ENCODE assay signal across 25 mouse cellular contexts in the genomic region with DNA sequence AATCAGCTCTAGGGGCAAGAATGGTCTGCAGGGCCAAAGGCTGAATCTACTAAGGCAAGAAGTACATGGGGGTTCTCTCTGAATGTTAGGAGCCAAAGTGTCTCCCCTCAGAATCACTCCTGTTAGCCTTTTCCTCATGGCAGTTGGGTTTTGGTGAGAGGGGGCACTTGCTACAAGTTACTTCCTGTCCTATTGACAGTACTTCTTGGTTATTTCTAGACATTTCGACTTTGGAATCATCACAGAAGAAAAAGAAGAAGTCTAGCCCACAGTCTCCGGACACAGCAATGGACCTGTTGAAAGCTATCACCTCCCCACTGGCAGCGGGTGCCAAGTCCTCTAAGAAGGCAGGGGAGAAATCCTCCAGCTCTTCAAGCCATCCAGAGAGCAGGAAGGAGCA.
"Had no signal": no experiment of that assay in that cellular context is flagged by ENCODE, and none has a peak within 500 bp of the region (broad histone marks: within the 10 kb centered on the region; RNA-seq: fewer than 3 reads in every experiment).

No protein-coding gene starts in this region.

- H3K27ac ChIP-seq: gastrocnemius, adult 2 months; heart, embryonic 13.5 days; heart, embryonic 15.5 days; hindbrain, embryonic 13.5 days; hindbrain, embryonic 15.5 days; hindbrain, postnatal 0 days; kidney, embryonic 15.5 days; kidney, postnatal 0 days; limb, embryonic 13.5 days; limb, embryonic 15.5 days had no signal

- H3K9ac ChIP-seq: heart, embryonic 13.5 days; heart, embryonic 15.5 days; hindbrain, embryonic 13.5 days; hindbrain, embryonic 15.5 days; kidney, embryonic 15.5 days; limb, embryonic 13.5 days; limb, embryonic 15.5 days had no signal

- H3K4me1 ChIP-seq: heart, embryonic 13.5 days; heart, embryonic 15.5 days; hindbrain, embryonic 15.5 days; kidney, embryonic 15.5 days; limb, embryonic 15.5 days had no signal

- ATAC-seq: hindbrain, postnatal 0 days; intestine, embryonic 16.5 days had no signal

- DNase-seq: gastrocnemius, adult 2 months; gastrocnemius, postnatal 10 days; gastrocnemius, postnatal 25 days; heart, adult 18-20 months; heart, postnatal 14 days; heart, postnatal 36 days; kidney, adult 11 months; kidney, adult 2 months; kidney, adult 9 months; kidney, postnatal 14 days; kidney, postnatal 36 days; layer of hippocampus, adult 9-11 months; layer of hippocampus, postnatal 36 days; left cerebral cortex, postnatal 4 days had no signal

- H3K9me3 ChIP-seq: heart, embryonic 13.5 days; heart, embryonic 15.5 days; hindbrain, embryonic 13.5 days; hindbrain, embryonic 15.5 days; kidney, embryonic 15.5 days; limb, embryonic 13.5 days; limb, embryonic 15.5 days had no signal

- H3K4me3 ChIP-seq: gastrocnemius, adult 2 months; heart, embryonic 13.5 days; heart, embryonic 15.5 days; hindbrain, embryonic 13.5 days; hindbrain, embryonic 15.5 days; kidney, embryonic 15.5 days; limb, embryonic 13.5 days; limb, embryonic 15.5 days had no signal

- H3K27me3 ChIP-seq: heart, embryonic 13.5 days; heart, embryonic 15.5 days; hindbrain, embryonic 13.5 days; hindbrain, embryonic 15.5 days; kidney, embryonic 15.5 days; limb, embryonic 15.5 days had no signal

- H3K4me2 ChIP-seq: heart, embryonic 11.5 days; heart, embryonic 13.5 days; heart, embryonic 15.5 days; hindbrain, embryonic 13.5 days; hindbrain, embryonic 15.5 days; kidney, embryonic 15.5 days; limb, embryonic 13.5 days; limb, embryonic 15.5 days had no signal
